Mouse (Mus musculus) lung, embryonic 15.5 days (tissue): Measurements from ENCODE around the gene Tlx3. TPM values are rescaled to one million over a fixed set of nuclear protein-coding genes. Genes with fewer than 3 reads are reported as not detected.

Experiments
- ATAC-seq: fragments of 200-750 bp; cut with Nextera tagmentation; 2 replicates; pipeline ENCODE4 v1.8.0; 2017; ENCODE audit warnings: moderate number of reproducible peaks, borderline replicate concordance; ENCODE audit not compliant: low FRiP score, low TSS enrichment; ENCODE audit errors: extremely low read depth
- H3K27ac ChIP-seq: fragments of 300-500 bp; sonication (generic); 2 replicates; pipeline ENCODE4 v1.5.1; 2015; ENCODE audit warnings: moderate library complexity, mild to moderate bottlenecking, inconsistent platforms
- H3K27me3 ChIP-seq: fragments of 300-500 bp; sonication (generic); 2 replicates; pipeline ENCODE4 v1.6.1; 2015; ENCODE audit warnings: inconsistent platforms
- H3K36me3 ChIP-seq: fragments of 300-500 bp; sonication (generic); 2 replicates; pipeline ENCODE4 v1.6.1; 2015; ENCODE audit warnings: inconsistent platforms
- H3K4me1 ChIP-seq: fragments of 300-500 bp; sonication (generic); 2 replicates; pipeline ENCODE4 v1.6.1; 2015; ENCODE audit warnings: inconsistent platforms
- H3K4me2 ChIP-seq: fragments of 300-500 bp; sonication (generic); 2 replicates; pipeline ENCODE4 v1.6.1; 2015; ENCODE audit warnings: inconsistent platforms, mild to moderate bottlenecking, moderate library complexity
- H3K4me3 ChIP-seq: fragments of 300-500 bp; sonication (generic); 2 replicates; pipeline ENCODE4 v1.5.1; 2015; ENCODE audit warnings: mild to moderate bottlenecking, inconsistent platforms
- H3K9ac ChIP-seq: fragments of 300-500 bp; sonication (generic); 2 replicates; pipeline ENCODE4 v1.6.1; 2015; ENCODE audit warnings: inconsistent platforms
- H3K9me3 ChIP-seq: fragments of 300-500 bp; sonication (generic); 2 replicates; pipeline ENCODE4 v1.6.1; 2016; ENCODE audit warnings: inconsistent platforms
- WGBS: fragments of 180-500 bp; shearing (Covaris S2); methylation state at CpG from one replicate; pipeline ENCODE4 v1.1.7; 2015; 5-methylcytosine and 5-hydroxymethylcytosine counted together
- polyA plus RNA-seq: library from polyadenylated mRNA; unstranded; fragments of >200 nt; fragmentation: Nextera tagmentation; extraction: Ambion mirVana; gene quantifications from 2 replicates; pipeline ENCODE4 v1.2.1, GENCODE M21; 2015

Gene Tlx3
- polyA plus RNA-seq, 1 experiment from 2014 or later: 0.10 TPM

GRCm38 (mm10) chr11:33159741-33160140 lies 43.6 kb downstream of the Tlx3 start:
- no peak overlapping the region for H3K4me3 ChIP-seq
- H3K9me3 ChIP-seq: no peaks in the 10 kb centered on the region
- H3K4me2 ChIP-seq: no peak overlapping the region
- peaks cover 49% of the 10 kb centered on the region for H3K36me3 ChIP-seq
- H3K4me1 ChIP-seq: peaks cover 15% of the 10 kb centered on the region
- no peak overlapping the region for H3K9ac ChIP-seq
- H3K27me3 ChIP-seq: no peaks in the 10 kb centered on the region
- WGBS: 84% methylated on average over 3 of the region's 3 CpGs
- H3K27ac ChIP-seq: no peak overlapping the region
- no peak for ATAC-seq

GRCm38 (mm10) chr11:33157453-33158196 lies 45.8 kb downstream of the Tlx3 start:
- H3K4me1 ChIP-seq: peaks cover 12% of the 10 kb centered on the region
- H3K36me3 ChIP-seq: peaks cover 65% of the 10 kb centered on the region
- WGBS: 75% methylated on average over 2 of the region's 2 CpGs
- no peak overlapping the region for H3K9ac ChIP-seq
- no peak for ATAC-seq
- no peaks in the 10 kb centered on the region for H3K27me3 ChIP-seq
- no peaks in the 10 kb centered on the region for H3K9me3 ChIP-seq
- H3K4me3 ChIP-seq: no peak overlapping the region
- H3K4me2 ChIP-seq: no peak overlapping the region
- H3K27ac ChIP-seq: no peak overlapping the region

- no peak overlapping the region for H3K9ac ChIP-seq
- no peak for ATAC-seq
- H3K27ac ChIP-seq: no peak overlapping the region
- no peak overlapping the region for H3K4me2 ChIP-seq
- WGBS: 70% methylated on average over 4 of the region's 4 CpGs
- no peaks in the 10 kb centered on the region for H3K27me3 ChIP-seq
- H3K9me3 ChIP-seq: no peaks in the 10 kb centered on the region
- H3K4me1 ChIP-seq: peaks cover 12% of the 10 kb centered on the region
- no peak overlapping the region for H3K4me3 ChIP-seq
- peaks cover 73% of the 10 kb centered on the region for H3K36me3 ChIP-seq
These were observed 46.9 kb downstream of the Tlx3 start for GRCm38 (mm10) chr11:33156436-33157015.

GRCm38 (mm10) chr11:33154459-33154858 lies 48.9 kb downstream of the Tlx3 start:
- no peaks in the 10 kb centered on the region for H3K4me1 ChIP-seq
- H3K9ac ChIP-seq: no peak overlapping the region
- no peaks in the 10 kb centered on the region for H3K27me3 ChIP-seq
- H3K36me3 ChIP-seq: peaks cover 76% of the 10 kb centered on the region
- no peak for ATAC-seq
- H3K9me3 ChIP-seq: no peaks in the 10 kb centered on the region
- no peak overlapping the region for H3K27ac ChIP-seq
- 73% methylated on average over 3 of the region's 3 CpGs for WGBS
- H3K4me2 ChIP-seq: no peak overlapping the region
- no peak overlapping the region for H3K4me3 ChIP-seq

GRCm38 (mm10) chr11:33152997-33153396 lies 50.4 kb downstream of the Tlx3 start:
- H3K36me3 ChIP-seq: peaks cover 61% of the 10 kb centered on the region
- H3K4me2 ChIP-seq: no peak overlapping the region
- ATAC-seq: no peak
- WGBS: 85% methylated on average over 1 of the region's 1 CpGs
- H3K27me3 ChIP-seq: no peaks in the 10 kb centered on the region
- no peak overlapping the region for H3K9ac ChIP-seq
- H3K4me3 ChIP-seq: no peak overlapping the region
- H3K9me3 ChIP-seq: no peaks in the 10 kb centered on the region
- H3K4me1 ChIP-seq: peaks cover 8% of the 10 kb centered on the region
- no peak overlapping the region for H3K27ac ChIP-seq

- Histone ChIP-seq H3K36me3 (peaks cover 51% of the 10 kb centered on the region), H3K4me3 (no peak overlapping the region), H3K4me1 (peaks cover 20% of the 10 kb centered on the region), H3K9ac (no peak overlapping the region), H3K27me3 (peaks cover 9% of the 10 kb centered on the region), H3K4me2 (no peak overlapping the region), H3K27ac (no peak overlapping the region), H3K9me3 (no peaks in the 10 kb centered on the region)
- ATAC-seq: no peak
- 77% methylated on average over 4 of the region's 4 CpGs for WGBS
These were observed 51.6 kb downstream of the Tlx3 start for GRCm38 (mm10) chr11:33151780-33152145.

DNA sequence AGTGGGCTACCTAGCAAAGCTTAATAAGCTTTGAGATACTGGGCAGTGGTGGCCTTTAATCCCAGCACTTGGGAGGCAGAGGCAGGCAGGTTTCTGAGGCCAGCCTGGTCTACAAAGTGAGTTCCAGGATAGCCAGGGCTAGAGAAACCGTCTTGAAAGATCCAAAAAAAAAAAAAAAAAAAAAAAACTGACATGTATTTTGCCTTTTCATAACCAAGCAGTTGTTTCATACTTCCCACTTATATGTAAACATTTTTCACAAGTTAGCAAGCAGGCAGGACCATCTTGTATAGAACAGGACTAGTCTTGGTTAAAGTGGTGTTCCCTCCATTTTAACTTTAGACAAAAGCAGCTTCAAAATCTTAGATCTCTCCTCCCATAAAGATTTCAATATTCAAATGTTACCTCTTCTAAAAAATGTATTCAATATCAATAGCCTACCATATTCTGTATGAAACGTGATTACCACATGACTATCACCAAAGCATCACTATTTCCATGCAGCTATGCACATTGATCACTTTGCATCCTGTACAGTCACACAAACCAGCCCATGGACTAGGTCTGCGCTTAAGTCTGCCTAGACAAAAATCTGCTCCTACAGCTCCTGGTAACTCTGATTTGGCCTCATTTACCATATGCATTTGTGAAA lies 52.1 kb downstream of the Tlx3 start:
- whole genome bisulfite sequencing: 62% methylated on average over 3 of the region's 3 CpGs
- H3K9ac ChIP-seq: no peak overlapping the region
- H3K4me1 ChIP-seq: peaks cover 23% of the 10 kb centered on the region
- no peaks in the 10 kb centered on the region for H3K9me3 ChIP-seq
- no peak overlapping the region for H3K27ac ChIP-seq
- H3K27me3 ChIP-seq: peaks cover 13% of the 10 kb centered on the region
- ATAC-seq: no peak
- H3K4me3 ChIP-seq: no peak overlapping the region
- H3K4me2 ChIP-seq: no peak overlapping the region
- peaks cover 46% of the 10 kb centered on the region for H3K36me3 ChIP-seq

Other genes with a start within 250 kb of the Tlx3 start
- 11.1 and 11.7 TPM in 2 replicates for gene Fgf18, start 56.2 kb downstream of the Tlx3 start, polyA plus RNA-seq
- gene Npm1, start 40.4 kb downstream of the Tlx3 start, polyA plus RNA-seq: 921 and 961 TPM in 2 replicates
- gene Gm12117, start 73.1 kb upstream of the Tlx3 start, polyA plus RNA-seq: not detected in 2 replicates